Mouse (Mus musculus) retina, adult 2 months (tissue): ENCODE results near the gene Fgfr2.

Experiments used
- DNase-seq: peaks from one replicate; pipeline ENCODE4 v3.0.0-alpha.2; 2012; ENCODE audit warnings: low read depth, low spot score

Gene Fgfr2

GRCm38 (mm10) chr7:130368036-130368826 lies 2754.9 kb downstream of the Fgfr2 start:
- no peak for DNase-seq

GRCm38 (mm10) chr7:130367222-130368035 lies 2755.7 kb downstream of the Fgfr2 start:
- no peak for DNase-seq

GRCm38 (mm10) chr7:130365711-130366110 lies 2757.4 kb downstream of the Fgfr2 start:
- DNase-seq = no peak

- no peak for DNase-seq
Measured at GRCm38 (mm10) chr7:130340412-130341152, 2782.6 kb downstream of the Fgfr2 start.

- no peak for DNase-seq
Measured at GRCm38 (mm10) chr7:130337601-130338000, 2785.5 kb downstream of the Fgfr2 start.

GRCm38 (mm10) chr7:130335440-130336051 lies 2787.6 kb downstream of the Fgfr2 start:
- DNase-seq = no peak

- no peak for DNase-seq
Measured at GRCm38 (mm10) chr7:130332515-130333220, 2790.5 kb downstream of the Fgfr2 start.

- no peak for DNase-seq
Measured at GRCm38 (mm10) chr7:130327603-130328365, 2795.4 kb downstream of the Fgfr2 start.

- DNase-seq = no peak
Measured at GRCm38 (mm10) chr7:130325983-130326433, 2797.1 kb downstream of the Fgfr2 start.

GRCm38 (mm10) chr7:130324716-130325401 lies 2798.3 kb downstream of the Fgfr2 start:
- DNase-seq = no peak

- no peak for DNase-seq
Measured at GRCm38 (mm10) chr7:130323766-130324165, 2799.4 kb downstream of the Fgfr2 start.

GRCm38 (mm10) chr7:130319799-130320556 lies 2803.2 kb downstream of the Fgfr2 start:
- DNase-seq = no peak

- no peak for DNase-seq
Measured at GRCm38 (mm10) chr7:130316294-130316693, 2806.9 kb downstream of the Fgfr2 start.

- DNase-seq = no peak
Measured at GRCm38 (mm10) chr7:130315221-130315620, 2807.9 kb downstream of the Fgfr2 start.

- DNase-seq = no peak
Measured at GRCm38 (mm10) chr7:130314658-130315057, 2808.5 kb downstream of the Fgfr2 start.

- DNase-seq = no peak
Measured at GRCm38 (mm10) chr7:130311362-130311761, 2811.8 kb downstream of the Fgfr2 start.

GRCm38 (mm10) chr7:130309180-130309579 lies 2814.0 kb downstream of the Fgfr2 start:
- no peak for DNase-seq

GRCm38 (mm10) chr7:130307036-130307435 lies 2816.1 kb downstream of the Fgfr2 start:
- no peak for DNase-seq

GRCm38 (mm10) chr7:130304642-130305041 lies 2818.5 kb downstream of the Fgfr2 start:
- no peak for DNase-seq
